Mouse (Mus musculus): Measurements from ENCODE around the gene Rpl41. TPM values are rescaled to one million over a fixed set of nuclear protein-coding genes. Genes with fewer than 3 reads are reported as not detected.
"Not testable (repeated sequence)": the region's sequence is repeated elsewhere in the genome, so short reads cannot be mapped to it uniquely, and the experiment has no call there.

Gene Rpl41
- total RNA-seq, 1 experiment from 2014 or later, result 2,671 TPM

DNA sequence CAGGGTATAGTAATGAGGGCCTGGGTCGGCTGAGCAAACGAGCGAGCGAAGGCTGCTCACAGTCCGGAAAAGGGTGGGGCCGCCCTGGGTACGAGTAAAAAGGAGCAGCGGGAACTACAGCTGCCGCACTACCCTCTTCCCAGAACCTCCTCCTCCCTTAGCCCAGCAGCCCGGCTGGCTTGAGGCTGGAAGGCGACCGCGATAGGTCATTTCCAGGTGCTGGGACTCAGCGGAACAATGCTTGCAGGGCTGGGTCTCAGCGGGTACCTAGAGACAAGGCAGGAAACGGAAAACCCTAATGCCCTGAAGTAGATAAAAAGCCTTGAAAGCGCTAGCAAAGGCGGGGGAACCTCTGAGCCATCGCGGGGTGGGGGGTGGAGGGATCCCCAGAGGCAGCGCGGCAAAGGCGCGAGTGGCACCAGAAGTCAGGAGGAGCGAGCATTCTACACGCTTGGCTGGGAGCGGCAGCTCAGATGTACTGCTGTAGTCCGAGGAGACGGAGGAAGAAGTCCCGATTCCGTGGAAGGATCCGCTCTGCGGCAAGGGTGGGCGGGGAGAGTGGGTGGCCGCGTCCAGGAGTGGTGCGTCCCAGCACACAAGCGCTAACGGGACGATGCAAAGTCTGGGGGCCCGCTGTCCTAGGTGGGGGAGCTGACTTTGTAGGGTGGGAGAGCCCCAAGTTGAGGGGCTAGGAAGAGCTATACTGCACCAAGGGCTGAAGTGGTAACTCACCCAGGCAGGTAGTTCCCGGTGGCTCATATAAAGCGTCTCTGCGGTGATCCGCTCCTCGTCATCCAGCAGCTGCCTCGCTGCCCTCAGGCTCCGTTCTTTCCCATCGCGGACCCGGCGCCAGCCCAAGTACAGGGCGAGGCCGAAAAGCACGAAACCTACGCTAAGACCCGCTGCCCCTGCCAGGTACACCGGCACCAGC is 24.1 kb downstream of the Rpl41 start:
- peak; percentile 52 for DNase-seq

DNA sequence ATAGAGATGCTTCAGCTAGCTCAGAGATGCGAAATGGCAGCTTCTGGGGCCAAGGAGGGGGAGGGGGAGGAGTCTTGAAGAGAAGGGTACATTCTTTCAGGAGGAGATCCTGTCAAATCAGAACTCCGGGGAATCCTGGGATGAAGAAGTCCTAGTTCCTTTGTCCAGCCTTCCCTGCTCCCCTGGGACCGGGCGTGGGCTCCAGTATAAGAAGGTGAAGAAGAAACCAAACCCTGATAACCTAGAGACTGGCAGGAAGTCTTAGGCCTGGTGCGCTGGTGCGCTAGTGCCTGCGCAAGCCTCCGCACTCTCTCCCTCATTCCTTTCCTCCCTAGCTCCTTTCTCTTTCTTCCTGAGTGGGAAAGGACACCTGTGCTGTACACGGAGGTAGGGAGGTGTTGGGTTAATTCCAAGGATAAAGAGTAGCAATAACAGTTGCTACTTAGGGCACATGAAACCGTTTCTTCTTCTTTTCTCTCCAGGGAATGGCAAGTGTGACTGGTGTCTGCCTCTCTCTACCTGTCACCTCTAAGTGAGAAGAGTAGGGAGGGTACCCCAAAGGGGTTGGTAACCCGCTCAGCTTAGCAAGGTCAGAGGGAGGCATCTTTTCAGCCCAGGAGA is 24.9 kb downstream of the Rpl41 start:
- DNase-seq, result no peak

DNA sequence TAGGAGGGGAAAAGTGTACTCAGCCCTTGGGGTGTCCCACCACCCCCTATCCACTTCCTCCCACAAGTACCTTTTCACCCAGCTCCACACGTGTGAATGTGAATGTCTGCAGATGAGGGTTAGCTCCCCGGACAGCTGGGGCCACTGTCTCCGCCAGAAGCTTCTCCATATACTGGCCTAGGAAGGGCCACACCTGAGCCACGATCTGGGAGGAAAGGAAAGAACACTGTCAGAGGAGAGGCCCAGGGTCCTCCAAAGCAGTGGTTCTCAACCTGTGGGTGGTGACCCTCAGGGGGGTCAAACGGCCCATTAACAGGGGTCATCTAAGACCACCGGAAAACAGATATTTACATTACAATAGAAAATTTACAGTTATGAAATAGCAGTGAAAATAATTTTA is 26.8 kb downstream of the Rpl41 start:
- DNase-seq, result no peak

DNA sequence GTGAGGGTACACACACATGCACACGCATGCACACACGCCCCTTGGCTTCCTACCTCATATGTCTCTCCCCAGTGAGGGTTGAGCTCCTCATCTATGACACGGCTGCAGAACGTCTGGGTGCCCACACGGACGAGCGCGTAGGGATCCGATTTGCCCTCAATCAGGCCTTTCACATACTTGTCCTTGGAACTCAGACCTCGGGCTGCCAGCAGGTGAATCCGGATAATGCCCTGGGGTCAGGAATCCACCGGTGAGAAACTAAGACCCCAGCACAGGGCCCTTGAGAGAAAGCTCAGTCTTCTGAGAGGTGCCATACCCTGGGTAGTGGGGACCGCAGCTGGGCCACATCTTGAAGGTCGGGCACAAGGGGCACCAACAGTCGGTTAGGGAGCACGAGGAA is 28.5 kb downstream of the Rpl41 start:
- no peak for DNase-seq

DNA sequence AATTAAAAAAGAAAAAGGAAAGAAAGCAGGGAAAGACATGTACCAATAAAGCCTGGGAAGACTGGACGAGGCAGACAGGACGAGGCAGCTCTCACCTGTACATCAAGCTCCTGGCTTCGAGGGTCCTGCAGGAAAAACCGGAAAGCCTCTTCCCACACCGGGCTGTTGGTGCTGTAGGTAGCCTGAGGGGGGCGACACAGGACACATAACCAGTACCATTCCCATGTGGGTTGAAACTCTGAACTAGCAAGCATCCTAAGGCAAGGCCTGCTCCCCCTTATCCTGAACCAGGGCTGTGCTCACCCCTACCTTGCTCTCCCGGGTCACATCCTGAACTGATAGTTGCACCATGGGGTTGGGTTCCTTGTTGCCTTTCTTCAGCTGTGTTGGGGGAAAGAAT is 30.3 kb downstream of the Rpl41 start:
- peak; percentile 47 for DNase-seq

DNA sequence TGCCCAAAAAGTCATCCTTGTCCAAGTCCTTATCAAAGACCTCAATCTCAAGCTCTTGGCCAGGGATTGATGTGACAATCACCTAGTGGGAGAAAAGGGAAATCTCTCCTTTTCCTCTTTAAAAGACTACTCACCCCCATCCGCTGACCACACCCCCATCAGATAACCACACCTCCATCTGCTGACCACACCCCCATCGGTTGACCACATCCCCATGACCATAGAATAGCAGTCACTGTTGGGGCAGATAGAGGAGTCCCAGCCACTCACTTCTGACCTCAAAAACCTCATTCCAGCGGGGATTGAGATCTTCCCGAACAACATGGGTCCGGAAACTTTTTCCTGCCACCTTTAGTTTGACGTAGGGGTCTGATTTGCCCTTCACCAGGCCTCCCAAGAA is 32.4 kb downstream of the Rpl41 start:
- no peak for DNase-seq

DNA sequence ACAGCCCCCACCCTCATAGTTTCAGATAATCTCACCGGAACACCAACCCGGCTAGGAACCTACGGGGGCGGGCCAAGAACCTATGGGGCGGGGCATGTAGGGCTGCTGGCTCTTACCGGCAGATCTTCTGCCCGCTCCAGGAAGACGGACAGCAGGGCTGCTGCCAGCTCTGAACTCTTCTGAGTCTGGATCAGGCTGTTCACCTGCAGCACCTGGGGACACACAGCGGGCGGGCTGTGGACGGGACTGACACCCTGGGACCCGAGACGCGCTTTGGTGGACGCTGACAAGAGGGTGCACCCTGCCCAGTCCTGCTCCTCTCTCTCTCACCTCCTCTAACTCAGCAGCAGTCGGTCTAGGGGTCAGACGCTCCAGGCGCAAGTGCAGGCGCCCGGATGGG is 33.1 kb downstream of the Rpl41 start:
- DNase-seq, result no peak

DNA sequence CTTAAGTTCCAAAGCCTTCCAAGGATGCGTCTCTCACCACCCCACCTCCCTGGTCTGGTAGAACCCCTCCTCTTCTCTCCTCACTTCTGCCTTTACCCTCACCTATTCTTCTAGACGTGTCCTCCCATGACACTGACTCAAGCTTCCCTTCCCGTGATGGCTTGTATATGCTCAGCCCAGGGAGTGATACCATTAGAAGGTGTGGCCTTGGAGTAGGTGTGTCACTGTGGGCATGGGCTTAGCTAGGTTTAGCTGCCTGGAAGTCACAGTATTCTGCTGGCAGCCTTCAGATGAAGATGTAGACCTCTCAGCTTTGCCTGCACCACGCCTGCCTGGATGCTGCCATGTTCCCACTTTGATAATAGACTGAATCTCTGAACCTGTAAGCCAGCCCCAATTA is 34.1 kb downstream of the Rpl41 start:
- DNase-seq, result no peak

DNA sequence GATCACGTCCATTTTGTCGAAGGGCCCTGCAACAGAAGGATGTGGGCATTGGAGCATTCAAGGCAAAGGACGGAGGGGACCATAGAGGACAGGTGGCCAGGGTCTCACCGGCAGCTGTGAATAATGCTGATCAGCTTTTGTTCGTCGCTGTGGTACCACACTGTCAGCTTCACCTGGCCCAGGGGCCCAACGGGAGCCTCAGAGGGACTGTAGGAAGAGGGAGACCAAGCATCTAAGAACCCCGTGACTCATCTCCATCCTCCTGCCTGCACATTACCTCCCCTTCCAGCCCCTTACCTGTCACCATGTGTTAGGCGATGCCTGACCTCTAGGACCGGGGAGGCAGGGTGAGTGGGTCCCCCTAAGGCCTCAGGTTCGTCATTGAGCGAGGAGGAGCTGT is 37.3 kb downstream of the Rpl41 start:
- DNase-seq, result no peak

DNA sequence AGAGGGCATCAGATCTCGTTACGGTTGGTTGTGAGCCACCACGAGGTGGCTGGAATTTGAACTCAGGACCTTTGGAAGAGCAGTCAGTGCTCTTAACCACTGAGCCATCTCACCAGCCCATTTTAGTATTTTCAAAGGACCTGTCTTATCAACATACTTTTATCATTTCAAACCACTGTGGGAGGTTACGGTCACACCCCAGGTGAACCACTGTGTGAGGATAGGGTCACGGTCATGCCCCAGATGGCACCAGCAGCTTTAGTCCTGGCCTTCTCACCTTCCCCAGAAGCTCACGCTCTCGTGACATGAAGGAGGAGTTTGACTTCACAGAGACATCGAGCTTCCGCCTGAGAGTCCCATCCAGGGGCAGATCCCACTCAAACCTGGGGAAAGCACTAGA is 37.9 kb downstream of the Rpl41 start:
- no peak for DNase-seq

DNA sequence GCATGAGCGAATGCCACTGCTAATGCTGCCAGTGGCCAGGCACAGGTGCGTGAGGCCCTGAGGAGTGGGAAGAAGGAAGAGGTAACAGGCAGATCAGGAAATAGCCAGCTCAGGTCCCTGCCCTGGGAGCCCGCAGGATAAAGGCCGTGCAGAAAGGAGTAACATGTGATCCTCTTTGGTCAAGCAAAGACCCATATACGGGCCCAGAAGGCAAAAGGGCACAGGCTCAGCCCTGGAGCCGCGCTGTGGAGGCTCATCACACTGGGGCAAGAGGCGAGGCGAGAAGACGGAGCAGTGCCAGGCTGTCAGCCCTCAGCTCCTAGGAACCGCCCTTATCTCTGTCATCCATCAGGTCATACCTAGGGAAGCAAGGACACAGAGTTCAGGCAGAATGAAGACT is 38.8 kb downstream of the Rpl41 start:
- no peak for DNase-seq

DNA sequence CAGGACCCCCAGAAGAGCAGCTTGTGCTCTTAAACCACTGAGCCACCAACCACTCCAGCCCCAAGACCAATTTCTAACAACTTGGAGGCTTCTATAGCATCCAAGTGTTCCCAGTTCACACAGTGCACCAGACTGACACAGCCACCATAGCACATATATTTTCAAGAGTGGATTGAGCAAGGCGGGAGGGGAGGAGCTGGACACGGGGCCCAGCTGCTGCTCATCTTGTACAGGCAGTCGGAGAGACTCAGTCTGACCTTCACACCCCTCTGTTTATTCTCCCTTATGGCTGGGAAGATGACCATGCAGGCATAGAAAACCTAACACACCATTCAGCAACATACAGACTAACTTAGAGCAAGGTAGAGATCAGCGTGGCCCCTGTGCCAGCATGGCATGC is 39.3 kb downstream of the Rpl41 start:
- DNase-seq, result no peak

DNA sequence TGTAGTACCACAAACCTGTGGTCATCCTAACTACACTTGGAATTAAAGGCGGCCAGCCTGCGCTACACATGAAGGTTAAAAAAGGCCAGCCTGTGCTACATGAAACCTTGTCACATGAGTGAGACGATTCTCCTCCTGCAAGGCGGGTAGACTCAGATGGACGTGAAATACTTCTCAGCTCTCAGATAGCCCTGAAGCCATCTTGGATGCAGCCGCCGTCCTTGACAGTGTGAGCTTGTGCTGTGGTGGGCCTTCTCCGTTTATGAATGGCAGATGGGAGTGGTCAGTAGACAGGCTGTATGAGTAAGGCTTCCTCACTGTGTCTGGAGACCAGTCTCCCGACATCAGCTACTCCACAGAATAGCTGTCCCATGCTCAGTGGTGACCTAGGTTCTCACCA is 39.9 kb downstream of the Rpl41 start:
- no peak for DNase-seq

DNA sequence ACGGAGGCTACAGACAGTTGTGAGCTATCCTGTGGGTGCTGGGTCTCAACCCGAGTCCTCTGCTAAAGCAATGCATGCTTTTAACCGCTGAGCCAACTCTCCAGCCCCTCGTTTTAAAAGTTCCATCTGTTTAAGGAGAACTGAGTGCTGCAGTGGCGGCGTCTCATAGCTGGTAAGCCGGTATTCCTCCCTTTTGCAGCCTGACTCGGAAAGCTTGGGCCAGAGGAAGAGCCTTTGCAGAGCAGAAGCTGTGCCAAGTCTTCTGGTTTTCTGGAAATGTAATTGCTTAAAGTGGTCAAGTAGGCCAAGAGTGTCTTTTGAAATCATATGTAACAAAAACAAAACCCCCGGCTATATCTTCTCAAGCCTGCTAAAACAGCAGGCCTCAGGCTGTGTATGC is 40.8 kb downstream of the Rpl41 start:
- DNase-seq, result no peak

DNA sequence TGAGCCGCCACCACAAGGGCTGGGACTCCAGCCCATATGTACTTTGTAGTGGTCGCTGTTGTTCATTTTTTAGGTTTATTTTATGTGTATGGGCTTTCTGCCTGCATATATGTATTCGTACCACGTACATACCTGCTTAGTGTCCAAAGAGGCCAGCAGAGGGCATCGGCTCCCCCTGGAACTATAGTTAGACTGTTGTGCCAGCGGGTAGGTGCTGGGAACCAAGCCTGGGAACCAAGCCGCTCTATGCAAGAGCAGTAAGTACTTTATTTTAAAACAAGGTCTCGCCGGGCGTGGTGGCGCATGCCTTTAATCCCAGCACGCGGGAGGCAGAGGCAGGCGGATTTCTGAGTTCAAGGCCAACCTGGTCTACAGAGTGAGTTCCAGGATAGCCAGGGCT is 43.1 kb downstream of the Rpl41 start:
- DNase-seq, result no peak

DNA sequence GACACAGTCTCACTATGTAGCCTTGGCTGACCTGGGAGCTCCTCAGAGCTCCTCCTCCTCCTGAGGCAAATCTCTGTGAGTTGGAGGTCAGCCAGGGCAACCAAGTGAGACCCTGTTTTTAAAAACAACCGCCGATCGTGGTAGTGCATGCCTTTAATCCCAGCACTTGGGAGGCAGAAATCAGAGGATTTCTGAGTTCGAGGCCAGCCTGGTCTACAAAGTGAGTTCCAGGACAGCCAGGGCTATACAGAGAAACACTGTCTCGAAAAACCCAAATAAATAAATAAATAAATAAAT is 43.8 kb downstream of the Rpl41 start:
- not testable (repeated sequence) for DNase-seq

DNA sequence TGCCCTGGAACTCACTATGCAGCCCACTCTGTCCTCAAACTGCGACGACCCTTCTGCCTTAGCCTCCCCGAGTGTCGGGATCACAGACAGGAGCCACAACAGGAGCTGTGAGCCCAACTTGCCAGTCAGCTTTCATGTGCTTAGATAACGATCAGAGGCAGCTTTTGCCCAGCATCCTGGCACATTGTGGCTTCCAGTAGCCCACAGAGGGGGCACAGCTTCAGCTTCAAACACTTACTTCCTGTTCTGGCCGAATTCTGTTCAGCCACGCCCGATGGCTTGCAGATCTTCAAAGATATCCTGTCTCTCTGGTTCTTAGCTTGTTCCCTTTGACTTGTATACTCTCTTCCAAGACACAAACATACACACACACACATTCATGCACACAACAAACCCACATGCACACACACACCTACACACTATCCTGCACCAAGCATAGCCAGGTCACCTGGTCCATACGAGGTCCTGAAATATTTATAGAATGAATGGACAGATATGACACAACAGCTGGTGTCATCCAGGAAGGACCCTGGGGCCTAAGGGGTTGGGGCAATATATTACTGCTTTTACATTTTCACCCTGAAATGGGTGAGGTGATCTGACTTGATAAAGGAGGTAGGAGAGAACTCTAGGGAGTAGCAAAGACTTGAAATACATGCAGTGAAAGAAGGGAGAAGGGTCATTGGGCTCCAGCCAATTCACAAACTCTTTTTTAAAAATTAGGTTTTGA is 44.3 kb downstream of the Rpl41 start:
- no peak for DNase-seq

DNA sequence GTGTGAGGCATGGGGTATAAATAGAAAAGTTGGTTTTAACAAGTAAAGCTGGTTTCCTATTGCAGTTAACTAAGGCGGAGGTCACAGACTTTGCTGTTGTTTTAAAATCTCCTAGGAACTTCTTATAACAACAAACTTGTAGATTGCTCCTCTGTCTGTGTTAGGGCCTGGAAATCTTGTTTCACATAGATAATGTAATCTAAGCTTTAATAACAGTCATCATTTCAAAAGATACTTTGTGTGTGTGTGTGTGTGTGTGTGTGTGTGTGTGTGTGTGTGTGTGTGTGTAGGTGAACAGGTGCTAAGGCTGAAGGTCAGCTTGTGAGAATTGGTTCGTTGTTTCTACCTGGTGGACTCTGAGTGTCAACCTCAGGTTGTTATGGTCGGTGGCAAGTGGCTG is 45.1 kb downstream of the Rpl41 start:
- DNase-seq, result no peak

DNA sequence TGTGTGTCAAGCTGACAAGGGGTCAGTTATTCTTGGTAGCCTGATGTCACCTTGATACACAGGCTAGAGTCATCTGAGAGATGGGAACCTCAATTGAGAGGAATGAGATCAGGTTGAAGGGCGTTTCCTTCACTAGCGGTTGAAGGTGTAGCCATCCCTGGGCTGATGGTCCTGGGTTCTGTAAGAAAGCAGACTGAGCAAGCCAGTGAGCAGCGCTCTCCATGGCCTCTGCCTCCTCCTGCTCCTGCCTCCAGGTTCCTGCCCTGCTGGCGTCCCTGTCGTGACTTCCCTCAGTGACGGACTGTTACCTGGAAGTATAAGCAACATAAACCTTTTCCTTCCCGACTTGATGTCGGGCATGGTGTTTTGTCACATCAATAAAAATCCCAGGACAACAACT is 45.6 kb downstream of the Rpl41 start:
- no peak for DNase-seq

DNA sequence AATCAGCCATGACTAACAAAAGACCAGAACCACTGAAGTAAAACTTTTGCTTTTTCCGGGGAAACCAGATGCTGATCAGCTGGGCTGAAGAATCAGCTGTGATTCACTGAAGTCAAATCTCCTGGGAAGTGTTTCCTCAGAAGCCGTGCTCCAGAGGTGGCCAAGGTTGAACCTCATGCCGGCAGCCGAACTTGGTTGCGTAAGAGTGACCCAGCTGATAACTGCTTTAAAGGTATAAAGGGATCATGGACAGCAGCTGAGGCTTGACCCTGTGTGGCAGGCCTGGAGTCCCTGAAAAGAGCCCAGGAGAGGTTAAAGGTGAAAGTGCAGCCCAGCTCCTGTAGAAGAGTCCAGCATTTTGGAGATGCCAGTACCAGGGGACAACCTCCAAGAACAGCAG is 46.8 kb downstream of the Rpl41 start:
- peak; percentile 48 for DNase-seq

DNA sequence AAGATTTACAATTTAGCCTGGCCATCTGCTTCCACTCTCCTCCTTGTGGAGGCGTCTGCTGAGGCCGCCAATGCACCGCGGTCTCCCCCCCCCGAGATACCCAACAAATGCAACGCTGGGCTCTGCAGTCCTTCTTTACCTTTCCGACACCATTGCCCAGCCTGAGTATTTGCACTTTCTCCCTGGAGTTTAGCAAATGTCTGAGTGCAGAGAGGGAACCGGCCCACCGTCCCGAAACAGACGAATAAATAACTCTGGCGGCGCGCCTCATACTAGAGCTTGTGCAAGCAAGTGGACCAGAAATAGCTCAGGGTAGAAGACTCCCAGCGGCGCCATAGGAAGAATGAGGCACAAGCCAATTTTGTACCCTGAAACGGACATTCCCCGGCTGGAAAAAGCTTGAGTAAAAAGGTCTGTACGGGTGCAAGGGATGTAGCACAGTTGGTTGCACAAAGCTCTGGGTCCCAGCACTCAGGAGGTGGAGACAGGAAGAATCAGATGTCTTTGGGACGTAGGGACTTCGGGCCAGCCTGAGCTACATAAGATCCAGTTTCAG is 49.9 kb downstream of the Rpl41 start:
- peak; percentile 56 for DNase-seq

DNA sequence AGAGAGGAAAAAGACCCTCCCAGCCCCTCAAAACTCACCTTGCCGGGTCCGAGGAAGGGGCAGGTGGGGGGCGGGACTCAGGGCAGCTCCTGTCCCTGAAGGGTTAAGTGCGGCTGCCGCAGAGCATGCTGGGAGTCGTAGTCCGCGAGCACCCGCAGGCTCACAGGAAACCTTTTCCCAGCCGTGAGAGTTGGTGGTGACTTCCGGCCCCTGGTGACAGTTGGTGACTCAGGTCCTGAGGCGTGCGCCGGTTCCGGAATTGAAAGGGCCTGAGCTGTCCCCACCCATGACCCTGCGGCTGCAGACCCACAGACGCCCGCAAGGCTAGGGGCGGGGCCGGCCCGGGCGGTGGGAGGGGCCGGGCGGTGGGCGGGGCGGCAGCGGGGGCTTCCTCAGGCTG is 50.5 kb downstream of the Rpl41 start, which contains the start of gene Myl6b:
Gene Myl6b (minus strand): TSS at position 96 of the 400 bp plus-strand sequence.
- DNase-seq, result peak; percentile 92
